Mouse (Mus musculus) CD4-positive, CD25-positive, alpha-beta regulatory T cell, adult 2 months (primary cell): ENCODE measurements at regions not wholly inside any gene's neighbourhood (a gene's known extent, or its start where the extent isn't known, plus 50 kb on each side); places are given as distances from the start of the nearest gene placed in this dataset.

Experiments
- DNase-seq: peaks from one replicate; pipeline ENCODE4 v3.0.0-alpha.2; 2012; ENCODE audit warnings: low read depth, low spot score

DNA sequence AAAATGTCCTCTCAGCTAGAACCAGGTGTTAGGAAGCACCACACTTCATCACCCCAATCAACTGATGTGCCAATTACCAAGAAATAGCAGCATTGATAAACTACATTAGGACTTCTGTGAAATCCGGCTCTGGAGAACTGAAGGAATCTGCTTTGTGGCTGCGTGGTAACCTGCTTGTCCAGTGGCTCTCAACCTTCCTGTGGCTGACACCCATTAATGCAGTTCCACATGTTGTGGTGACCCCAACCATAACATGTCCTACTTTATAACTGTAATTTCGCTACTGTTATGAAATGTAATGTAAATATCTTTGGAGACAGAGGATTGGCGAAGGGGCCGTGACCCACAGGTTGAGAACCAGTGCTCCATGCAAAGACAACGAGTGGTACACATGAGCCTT is 136.7 kb downstream of the Gm11011 start:
- no peak for DNase-seq

- DNase-seq: no peak
Observed at GRCm38 (mm10) chr2:169447495-169448280, 139.9 kb downstream of the Gm11011 start.

GRCm38 (mm10) chr2:169445877-169446276 is 141.7 kb downstream of the Gm11011 start:
- DNase-seq: no peak

DNA sequence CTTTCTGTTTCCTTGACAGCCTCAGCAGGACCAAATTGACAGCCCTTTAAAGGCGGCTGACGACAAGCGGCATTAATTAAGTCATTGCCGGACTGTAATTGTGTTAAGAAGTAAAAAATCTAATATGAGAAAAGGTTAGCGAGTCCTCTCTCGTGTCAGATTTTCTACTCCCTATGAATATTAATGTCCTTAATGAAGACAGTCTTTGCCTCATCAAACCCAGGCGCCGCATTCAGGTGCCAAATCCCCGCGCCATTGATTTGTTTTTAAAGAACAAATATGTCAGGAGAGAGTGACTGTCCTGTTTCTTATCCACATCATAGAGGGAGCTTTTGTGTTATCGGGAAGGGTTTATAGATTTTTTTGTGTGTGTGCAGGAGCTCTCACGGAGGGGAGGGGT is 142.2 kb downstream of the Gm11011 start:
- DNase-seq: no peak

GRCm38 (mm10) chr2:169443271-169443670 is 144.3 kb downstream of the Gm11011 start:
- DNase-seq: no peak

DNA sequence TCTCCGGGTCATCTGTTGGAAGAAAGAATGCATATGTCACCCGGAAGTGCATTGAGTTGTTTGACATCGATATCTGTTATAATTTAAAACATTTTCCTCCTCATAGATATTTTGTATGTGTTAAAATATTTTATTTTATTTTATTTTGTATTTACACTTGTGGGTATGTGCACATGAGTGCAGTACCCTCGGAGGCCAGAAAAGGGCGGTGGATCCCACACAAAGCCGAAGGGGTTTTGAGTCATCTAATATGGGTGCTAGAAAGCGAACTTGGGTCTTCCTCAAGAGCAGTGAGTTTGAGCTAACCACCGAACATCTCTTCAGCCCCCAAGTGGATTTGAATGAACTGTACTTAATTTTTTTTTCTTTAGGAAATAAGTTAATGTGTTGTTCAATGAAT is 156.0 kb downstream of the Gm11011 start:
- no peak for DNase-seq

DNA sequence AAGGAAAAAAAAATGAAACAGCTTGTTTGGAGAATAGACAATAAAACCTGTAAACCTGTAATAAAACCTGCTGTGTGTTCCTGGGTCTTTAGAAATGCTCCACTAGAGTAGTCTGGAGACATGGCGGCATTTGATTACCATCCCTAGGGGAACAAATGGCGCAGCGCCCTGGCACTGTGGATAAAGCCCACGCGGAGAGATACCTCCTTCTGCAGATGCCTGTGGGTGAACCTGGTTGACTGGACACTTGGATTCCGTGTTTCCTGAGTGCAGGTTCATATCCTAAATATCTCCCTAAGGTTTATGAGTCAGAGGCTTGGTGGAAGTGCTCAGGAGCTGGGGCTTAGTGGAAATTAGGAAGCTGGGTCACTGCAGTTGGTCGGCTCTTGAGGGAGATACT is 158.1 kb downstream of the Gm11011 start:
- DNase-seq: no peak

- no peak for DNase-seq
Observed at GRCm38 (mm10) chr2:169424166-169424920, 163.2 kb downstream of the Gm11011 start.

DNA sequence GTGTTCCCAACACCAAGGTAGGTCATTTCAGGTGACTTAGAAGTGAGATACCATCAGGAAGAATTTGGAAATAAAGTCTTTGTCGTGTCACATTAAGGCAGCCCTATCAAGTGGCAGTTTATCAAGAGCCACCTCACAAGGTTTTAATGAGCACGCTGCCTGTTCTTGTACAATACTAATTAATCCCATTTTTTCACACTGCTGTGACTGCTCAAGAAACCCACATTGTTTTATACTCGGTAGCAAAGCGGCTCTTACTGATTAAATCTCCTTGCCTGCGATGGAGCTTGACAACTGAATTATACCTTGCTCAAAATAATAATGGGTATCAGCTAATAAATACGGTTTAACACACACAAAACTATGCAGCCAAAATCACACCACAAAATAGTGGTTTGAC is 175.2 kb downstream of the Gm11011 start:
- no peak for DNase-seq

GRCm38 (mm10) chr2:169410080-169410479 is 177.5 kb downstream of the Gm11011 start:
- DNase-seq: no peak

DNA sequence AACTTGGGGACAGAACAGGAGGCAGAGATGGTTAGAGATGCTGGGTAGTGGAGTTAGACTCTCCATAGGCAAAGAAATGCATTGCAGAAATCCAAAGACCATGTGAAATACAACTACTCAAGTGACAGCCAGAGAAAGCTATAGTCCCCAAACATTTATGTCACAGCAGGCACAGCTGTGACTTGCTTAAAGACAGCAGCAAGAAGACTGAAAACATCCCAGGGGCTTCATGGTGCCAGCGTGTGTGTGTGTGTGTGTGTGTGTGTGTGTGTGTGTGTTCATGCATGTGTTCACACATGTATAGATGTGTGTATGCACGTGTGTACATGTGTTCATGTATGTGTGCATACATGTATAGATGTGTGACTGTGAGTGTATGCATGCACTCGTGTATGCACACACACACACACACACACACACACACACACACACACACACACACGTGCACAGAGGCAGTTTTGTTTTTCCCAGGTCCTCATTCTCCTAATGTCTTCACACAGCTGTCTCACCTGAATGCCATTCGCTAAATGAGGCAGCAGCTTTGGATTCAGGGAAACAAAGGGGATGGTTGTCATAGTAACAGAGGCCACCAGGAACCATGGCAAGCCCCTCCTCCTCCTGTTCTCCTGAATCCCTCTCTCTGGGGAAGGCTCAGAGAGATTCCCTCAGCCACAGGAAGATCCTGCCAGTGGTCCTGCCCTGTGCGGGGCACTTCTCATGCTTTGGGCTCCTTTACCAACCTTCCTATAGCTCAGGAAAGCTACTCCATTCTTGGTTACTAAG is 182.4 kb downstream of the Gm11011 start:
- no peak for DNase-seq

GRCm38 (mm10) chr2:169397758-169398157 is 189.8 kb downstream of the Gm11011 start:
- no peak for DNase-seq

- DNase-seq: no peak
Observed at GRCm38 (mm10) chr2:169397013-169397412, 190.5 kb downstream of the Gm11011 start.

GRCm38 (mm10) chr2:169396294-169396693 is 191.3 kb downstream of the Gm11011 start:
- DNase-seq: no peak

DNA sequence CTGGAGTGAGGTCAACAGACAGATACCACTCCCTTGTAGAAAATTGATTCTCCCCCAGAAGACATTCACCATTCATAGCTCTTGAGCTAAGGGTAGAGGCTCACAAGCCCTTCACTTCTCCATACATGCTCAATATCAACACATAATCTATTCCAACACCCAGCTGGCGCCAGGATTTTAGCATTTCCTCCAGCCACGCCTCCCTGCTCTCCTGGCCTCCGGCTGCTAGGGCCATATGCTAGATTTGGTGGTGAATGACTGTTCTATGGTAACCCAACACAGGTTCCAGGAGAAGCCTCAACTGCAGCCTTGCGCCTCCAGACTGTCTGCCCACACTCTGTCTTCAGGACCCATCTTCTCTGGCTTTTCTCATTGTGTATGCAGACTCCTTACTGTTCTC is 197.9 kb downstream of the Gm11011 start:
- no peak for DNase-seq

DNA sequence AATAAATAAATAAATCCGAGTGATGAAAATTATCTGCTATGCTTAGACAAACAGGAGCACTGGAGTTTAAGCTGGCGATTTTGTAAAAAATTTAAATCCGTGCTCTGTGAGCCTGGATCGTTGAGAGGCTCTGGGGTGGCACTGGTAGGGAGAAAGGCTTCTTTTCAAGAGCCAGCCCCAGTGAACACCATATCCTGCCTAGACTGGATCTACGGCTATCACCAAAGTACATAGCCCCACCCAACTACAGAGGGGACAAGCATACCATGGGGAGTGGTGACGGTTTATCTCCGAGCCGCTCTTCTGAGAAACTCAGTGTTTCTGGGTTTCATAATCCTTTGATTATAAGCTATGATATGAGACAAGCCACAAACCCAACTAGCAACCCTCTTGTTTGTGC is 199.0 kb downstream of the Gm11011 start:
- peak; percentile 12 for DNase-seq

- DNase-seq: no peak
Observed at GRCm38 (mm10) chr2:169387765-169388518, 199.6 kb downstream of the Gm11011 start.

DNA sequence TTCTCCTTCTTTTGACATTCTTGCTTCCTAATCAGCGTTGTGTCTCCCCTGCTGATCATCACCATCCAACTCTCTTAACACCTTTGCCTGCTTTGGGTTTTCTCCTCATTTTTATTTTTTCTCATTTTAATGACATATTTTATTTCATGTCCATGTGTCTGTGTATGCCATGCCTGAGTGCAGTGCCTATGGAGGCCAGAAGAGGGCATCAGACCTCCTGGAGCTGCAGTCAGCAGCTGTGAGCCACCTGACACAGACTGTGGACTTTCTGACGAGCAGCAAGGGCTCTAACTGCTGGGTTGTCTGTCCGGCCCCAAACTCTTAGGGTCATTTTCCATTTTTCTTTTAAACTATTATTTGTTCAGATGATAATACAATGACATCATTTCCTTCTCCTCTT is 203.8 kb downstream of the Gm11011 start:
- peak; percentile 5 for DNase-seq

DNA sequence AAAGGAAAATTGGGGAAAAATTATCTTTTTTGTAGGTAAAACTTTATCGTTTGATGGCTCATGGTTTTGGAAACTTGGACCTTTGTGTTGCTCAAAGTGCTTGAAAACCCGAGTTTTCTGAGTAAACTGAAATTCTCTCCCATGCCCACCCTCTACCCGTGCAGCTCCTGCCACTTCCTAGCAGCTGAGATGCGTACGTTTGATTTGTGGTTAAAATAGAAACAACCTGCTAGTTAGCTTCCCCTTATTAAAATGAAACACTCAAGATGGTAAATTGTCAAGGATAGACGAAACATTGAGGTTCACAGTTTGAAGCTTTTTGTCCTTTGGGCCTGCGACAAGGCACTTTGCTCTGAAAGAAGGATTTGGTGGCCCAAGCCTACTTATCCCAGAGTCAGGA is 214.5 kb downstream of the Gm11011 start:
- no peak for DNase-seq

DNA sequence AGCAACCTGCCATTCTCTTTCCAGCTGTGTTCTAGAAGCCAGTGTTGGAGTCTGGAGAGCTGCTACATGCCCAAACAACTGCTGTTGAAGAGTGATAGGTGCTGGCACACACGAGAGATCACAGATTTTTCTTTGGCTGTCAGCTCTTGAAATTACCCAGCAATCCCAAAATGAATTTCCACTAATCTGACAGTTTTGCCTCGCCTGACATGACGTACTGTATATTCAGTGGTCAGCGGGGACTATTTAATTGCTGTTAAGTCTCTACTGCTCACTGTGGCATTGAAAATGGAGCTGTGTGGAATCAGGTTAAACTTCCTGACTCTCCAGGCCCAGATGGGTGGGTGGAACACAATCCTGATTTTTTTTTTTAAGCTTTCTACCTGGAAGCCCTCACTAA is 222.5 kb downstream of the Gm11011 start:
- DNase-seq: no peak

DNA sequence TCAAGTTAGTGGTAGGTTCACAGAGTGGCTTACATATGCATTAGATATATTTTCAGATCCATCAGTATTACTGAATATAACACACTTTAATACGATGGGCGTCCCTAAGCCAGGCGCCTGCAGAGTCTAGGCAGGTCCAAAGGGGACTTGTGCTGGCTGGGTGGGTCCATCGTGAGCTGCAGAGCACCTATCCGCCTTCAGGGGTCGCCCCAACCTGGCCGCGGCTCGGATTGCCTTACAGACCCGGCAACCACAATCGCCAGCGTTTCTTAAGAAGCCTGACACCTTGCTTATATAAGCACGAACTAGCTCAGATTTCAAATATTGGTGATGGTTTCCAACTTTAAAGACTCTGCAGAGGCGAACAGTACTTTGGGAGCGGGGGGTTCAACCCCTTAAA is 227.3 kb downstream of the Gm11011 start:
- peak; percentile 53 for DNase-seq

GRCm38 (mm10) chr2:169357400-169357799 is 230.1 kb downstream of the Gm11011 start:
- no peak for DNase-seq
